10 mouse cellular contexts compared by ENCODE assay signal in genomic region chr10:80086847-80087246, GRCm38 (mm10). TPM values are rescaled to one million over a fixed set of nuclear protein-coding genes. Genes with fewer than 3 reads are reported as not detected.
A peak's percentile ranks its signal among the peaks of the same experiment; 100 is the strongest.
DNase-seq lines count a peak whose midpoint lies in the region; ATAC-seq lines count a peak whose summit lies in the region.
"Had no signal": no experiment of that assay in that cellular context is flagged by ENCODE, and none has a peak within 500 bp of the region (broad histone marks: within the 10 kb centered on the region; RNA-seq: fewer than 3 reads in every experiment).

No protein-coding gene starts in this region.

- H3K9ac ChIP-seq in heart, embryonic 13.5 days: peak overlapping the region; percentile 48
- H3K9ac ChIP-seq in heart, embryonic 15.5 days: no peak overlapping the region

- H3K36me3 ChIP-seq in heart, embryonic 13.5 days: peaks cover 38% of the 10 kb centered on the region
- H3K36me3 ChIP-seq in heart, embryonic 15.5 days: peaks cover 25% of the 10 kb centered on the region
- H3K36me3 ChIP-seq in midbrain, embryonic 10.5 days: peaks cover 45% of the 10 kb centered on the region

- intact Hi-C loops in heart, postnatal 25 days (cut with DNase I): no loop called here

- H3K9me3 ChIP-seq in heart, embryonic 13.5 days: no peaks in the 10 kb centered on the region
- H3K9me3 ChIP-seq in heart, embryonic 15.5 days (replicated peaks): no peaks in the 10 kb centered on the region
- H3K9me3 ChIP-seq in midbrain, embryonic 10.5 days (replicated peaks): no peaks in the 10 kb centered on the region

- no peak for DNase-seq in heart, postnatal 25 days (ENCODE audit: low spot score)
- DNase-seq in adipocyte (ENCODE audit: low spot score): peak; percentile 94
- DNase-seq in lung, postnatal 4 days: peak; percentile 66 to 76
- DNase-seq in retina, postnatal 1 day: no peak
- DNase-seq in right cerebral cortex, adult 2 months (ENCODE audit: low spot score in 2 of 2): no peak
- DNase-seq in midbrain, embryonic 10.5 days (ENCODE audit: low spot score): no peak
- DNase-seq: kidney, adult 8-10 months; right cerebral cortex, postnatal 4 days had no signal

- no peak overlapping the region for H3K4me3 ChIP-seq in heart, embryonic 13.5 days
- H3K4me3 ChIP-seq in heart, embryonic 15.5 days: no peak overlapping the region
- no peak overlapping the region for H3K4me3 ChIP-seq in midbrain, embryonic 10.5 days

- no peak for ATAC-seq in heart, embryonic 13.5 days (ENCODE audit: extremely low read depth, insufficient number of reproducible peaks, low FRiP score, low TSS enrichment)
- ATAC-seq in heart, embryonic 15.5 days (replicated peaks; ENCODE audit: insufficient number of reproducible peaks, insufficient read depth, low FRiP score, low read depth): 0 out of 2 replicates have a peak, but pooled peaks have one; percentile 7

- WGBS in heart, embryonic 13.5 days: 64% methylated on average over 3 of the region's 3 CpGs
- 52% methylated on average over 3 of the region's 3 CpGs for WGBS in heart, embryonic 15.5 days
- WGBS in midbrain, embryonic 10.5 days: 85% methylated on average over 3 of the region's 3 CpGs

- peaks cover 37% of the 10 kb centered on the region for H3K4me1 ChIP-seq in heart, embryonic 13.5 days
- H3K4me1 ChIP-seq in heart, embryonic 15.5 days (replicated peaks): peaks cover 38% of the 10 kb centered on the region
- H3K4me1 ChIP-seq in midbrain, embryonic 10.5 days: 0 out of 2 replicates have a peak, but pooled peaks cover 3% of the 10 kb centered on the region

- H3K27ac ChIP-seq in heart, embryonic 13.5 days (replicated peaks): 0 out of 2 replicates have a peak overlapping the region, but pooled peaks have one; percentile 37
- H3K27ac ChIP-seq in heart, embryonic 15.5 days: peak overlapping the region; percentile 18
- no peak overlapping the region for H3K27ac ChIP-seq in midbrain, embryonic 10.5 days (replicated peaks)

- H3K27me3 ChIP-seq in heart, embryonic 13.5 days (replicated peaks): no peaks in the 10 kb centered on the region
- H3K27me3 ChIP-seq in heart, embryonic 15.5 days: no peaks in the 10 kb centered on the region
- no peaks in the 10 kb centered on the region for H3K27me3 ChIP-seq in midbrain, embryonic 10.5 days (ENCODE audit: low read depth, poor library complexity, severe bottlenecking)

- H3K4me2 ChIP-seq in heart, embryonic 13.5 days: no peak overlapping the region
- H3K4me2 ChIP-seq in heart, embryonic 15.5 days: no peak overlapping the region

RNA-seq across cellular contexts. Expression of gene Sbno2, which starts 18.5 kb away (rescaled TPM):
- polyA plus RNA-seq in heart, embryonic 13.5 days (2015; fragmentation: Nextera tagmentation; extraction: Ambion mirVana): 9.1 and 10.1 TPM in 2 replicates
- total RNA-seq in heart, postnatal 25 days (2021): 10 to 100 TPM; 11.0 to 11.6 TPM
- polyA plus RNA-seq in heart, embryonic 15.5 days (2015; fragmentation: Nextera tagmentation; extraction: Ambion mirVana): 8.3 and 13.9 TPM in 2 replicates
- polyA plus RNA-seq in midbrain, embryonic 10.5 days (2016; fragmentation: Nextera tagmentation; extraction: Ambion mirVana): 15.0 and 15.2 TPM in 2 replicates

RNA-seq across cellular contexts. Expression of gene Stk11, which starts 28.8 kb away (rescaled TPM):
- 12.0 and 13.0 TPM in 2 replicates for polyA plus RNA-seq in heart, embryonic 13.5 days (2015; fragmentation: Nextera tagmentation; extraction: Ambion mirVana)
- 100 to 1,000 TPM; 133 to 138 TPM for total RNA-seq in heart, postnatal 25 days (2021)
- polyA plus RNA-seq in heart, embryonic 15.5 days (2015; fragmentation: Nextera tagmentation; extraction: Ambion mirVana): 10.0 and 14.2 TPM in 2 replicates
- 18.0 and 19.7 TPM in 2 replicates for polyA plus RNA-seq in midbrain, embryonic 10.5 days (2016; fragmentation: Nextera tagmentation; extraction: Ambion mirVana)

RNA-seq across cellular contexts. Expression of gene Gpx4, which starts 39.9 kb away (rescaled TPM):
- 691 and 741 TPM in 2 replicates for polyA plus RNA-seq in heart, embryonic 13.5 days (2015; fragmentation: Nextera tagmentation; extraction: Ambion mirVana)
- total RNA-seq in heart, postnatal 25 days (2021): 100 to 1,000 TPM; 691 to 812 TPM
- polyA plus RNA-seq in heart, embryonic 15.5 days (2015; fragmentation: Nextera tagmentation; extraction: Ambion mirVana): 628 and 658 TPM in 2 replicates
- polyA plus RNA-seq in midbrain, embryonic 10.5 days (2016; fragmentation: Nextera tagmentation; extraction: Ambion mirVana): 702 and 747 TPM in 2 replicates

RNA-seq across cellular contexts. Expression of gene Polr2e, which starts 47.3 kb away (rescaled TPM):
- polyA plus RNA-seq in heart, embryonic 13.5 days (2015; fragmentation: Nextera tagmentation; extraction: Ambion mirVana): 149 and 154 TPM in 2 replicates
- 10 to 100 TPM; 79.3 to 81.2 TPM for total RNA-seq in heart, postnatal 25 days (2021)
- 115 and 136 TPM in 2 replicates for polyA plus RNA-seq in heart, embryonic 15.5 days (2015; fragmentation: Nextera tagmentation; extraction: Ambion mirVana)
- polyA plus RNA-seq in midbrain, embryonic 10.5 days (2016; fragmentation: Nextera tagmentation; extraction: Ambion mirVana): 233 and 276 TPM in 2 replicates

RNA-seq across cellular contexts. Expression of gene Atp5d, which starts 51.6 kb away (rescaled TPM):
- polyA plus RNA-seq in heart, embryonic 13.5 days (2015; fragmentation: Nextera tagmentation; extraction: Ambion mirVana): 808 and 893 TPM in 2 replicates
- total RNA-seq in heart, postnatal 25 days (2021): 1,000 to 10,000 TPM; 1,252 to 1,264 TPM
- 861 and 962 TPM in 2 replicates for polyA plus RNA-seq in heart, embryonic 15.5 days (2015; fragmentation: Nextera tagmentation; extraction: Ambion mirVana)
- polyA plus RNA-seq in midbrain, embryonic 10.5 days (2016; fragmentation: Nextera tagmentation; extraction: Ambion mirVana): 463 and 481 TPM in 2 replicates

Comparison
In these comparisons a context has a peak if more than half of its experiments do, and no peak if none do; other contexts are left out.
1. DNase-seq: peak in adipocyte (single experiment) and lung, postnatal 4 days (2 of 2); none in heart, postnatal 25 days (single experiment), retina, postnatal 1 day (single experiment), right cerebral cortex, adult 2 months (0 of 2) and midbrain, embryonic 10.5 days (single experiment).